Mouse (Mus musculus): ENCODE measurements around the gene Rhbdl1. TPM values are rescaled to one million over a fixed set of nuclear protein-coding genes. Genes with fewer than 3 reads are reported as not detected.
A peak's percentile ranks its signal among the peaks of the same experiment; 100 is the strongest.

The Rhbdl1 gene
- polyA plus RNA-seq, 1 experiment = 29.2 TPM

DNA sequence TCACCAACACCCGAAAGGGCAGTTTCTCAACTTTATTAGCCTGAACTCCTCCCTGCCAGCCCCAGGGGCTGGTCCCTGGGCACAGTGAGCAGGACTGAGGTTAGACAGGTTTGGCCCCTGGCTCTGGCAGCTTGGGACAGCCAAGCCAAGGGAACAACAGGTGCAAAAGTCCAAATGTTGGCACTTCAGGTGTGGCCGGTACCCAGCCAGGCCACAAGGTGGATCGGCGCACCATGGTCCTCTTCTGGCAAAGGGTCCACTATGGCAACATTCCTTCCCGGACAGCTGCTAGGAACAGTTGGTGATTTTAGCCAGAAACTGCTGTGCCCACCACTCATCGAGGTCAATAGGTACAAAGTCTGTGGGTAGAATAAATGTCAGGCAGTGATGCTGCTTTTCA is 26.6 kb upstream of the Rhbdl1 start:
- no peaks in the 10 kb centered on the region for H3K36me3 ChIP-seq (ENCODE audit: control insufficient read depth, insufficient read depth, low read length)
- no peaks in the 10 kb centered on the region for H3K27me3 ChIP-seq (ENCODE audit: control insufficient read depth, insufficient read depth, low read length)
- TF ChIP-seq POLR2A (IDR thresholded peaks at IDR 0.05; ENCODE audit: control insufficient read depth, extremely low read depth, insufficient read depth, low read length, poor library complexity) (no peak), CTCF (IDR thresholded peaks at IDR 0.05; ENCODE audit: borderline replicate concordance, control insufficient read depth, extremely low read depth, insufficient read depth, low read length, poor library complexity) (no peak)
- no peak overlapping the region for H3K4me3 ChIP-seq (ENCODE audit: control insufficient read depth, insufficient read depth, low read length)
- WGBS = 97% methylated on average over 6 of the region's 6 CpGs
- DNase-seq = no peak
- no peak overlapping the region for H3K27ac ChIP-seq (ENCODE audit: control insufficient read depth, insufficient read depth, low read length)
- peaks cover 25% of the 10 kb centered on the region for H3K4me1 ChIP-seq (replicated peaks; ENCODE audit: control insufficient read depth, insufficient read depth, low read length)

DNA sequence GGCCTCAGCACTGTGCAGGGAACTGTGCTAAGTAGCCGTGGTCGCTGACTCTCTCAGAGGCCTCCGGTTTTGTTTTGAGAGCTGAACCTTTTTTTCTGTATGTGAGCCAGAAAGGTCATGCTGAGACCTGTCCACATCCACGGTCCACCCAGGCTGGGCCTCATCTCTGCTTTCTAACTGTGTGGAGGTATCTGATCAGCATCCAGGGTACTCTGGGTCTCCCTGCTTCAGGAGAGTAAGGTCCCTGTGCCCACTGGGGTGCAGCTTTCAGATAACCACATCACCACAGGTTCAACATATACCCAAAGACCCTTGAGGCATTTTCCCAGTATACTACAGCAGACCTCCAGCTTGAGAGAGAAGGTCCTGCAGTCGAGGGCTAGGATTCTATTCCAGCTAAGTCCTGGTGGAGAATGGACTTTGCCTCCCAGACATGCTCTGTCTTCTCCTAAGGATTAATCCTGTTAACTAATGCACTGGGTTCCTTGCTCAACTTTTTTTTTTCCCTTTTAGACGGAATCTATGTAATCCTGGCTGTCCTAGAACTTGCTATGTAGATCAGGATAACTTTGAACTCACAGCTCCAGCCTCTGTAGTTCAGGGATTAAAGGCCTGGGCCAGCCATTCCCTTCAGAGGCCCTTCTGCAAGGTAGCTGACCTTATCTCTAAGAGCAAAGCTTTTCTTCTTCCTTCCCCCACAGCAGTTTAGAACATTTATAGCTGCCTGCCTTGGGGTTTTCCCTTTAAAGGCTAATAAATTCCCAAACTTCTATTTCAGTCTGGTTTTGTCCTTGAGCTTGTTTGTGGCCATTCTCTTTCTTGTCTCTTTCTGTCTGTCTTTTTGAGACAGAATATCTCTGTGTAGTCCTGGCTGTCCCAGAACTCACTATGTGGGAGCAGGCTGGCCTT is 24.9 kb upstream of the Rhbdl1 start:
- Histone ChIP-seq H3K4me3 (ENCODE audit: control insufficient read depth, insufficient read depth, low read length) (peak overlapping the region; percentile 55), H3K36me3 (ENCODE audit: control insufficient read depth, insufficient read depth, low read length) (no peaks in the 10 kb centered on the region), H3K27ac (ENCODE audit: control insufficient read depth, insufficient read depth, low read length) (peak overlapping the region; percentile 45), H3K27me3 (ENCODE audit: control insufficient read depth, insufficient read depth, low read length) (no peaks in the 10 kb centered on the region), H3K4me1 (replicated peaks; ENCODE audit: control insufficient read depth, insufficient read depth, low read length) (peaks cover 15% of the 10 kb centered on the region)
- no peak for TF ChIP-seq CTCF (IDR thresholded peaks at IDR 0.05; ENCODE audit: borderline replicate concordance, control insufficient read depth, extremely low read depth, insufficient read depth, low read length, poor library complexity)
- TF ChIP-seq POLR2A (IDR thresholded peaks at IDR 0.05; ENCODE audit: control insufficient read depth, extremely low read depth, insufficient read depth, low read length, poor library complexity) = no peak
- no peak for DNase-seq
- 18% methylated on average over 6 of the region's 6 CpGs for WGBS

DNA sequence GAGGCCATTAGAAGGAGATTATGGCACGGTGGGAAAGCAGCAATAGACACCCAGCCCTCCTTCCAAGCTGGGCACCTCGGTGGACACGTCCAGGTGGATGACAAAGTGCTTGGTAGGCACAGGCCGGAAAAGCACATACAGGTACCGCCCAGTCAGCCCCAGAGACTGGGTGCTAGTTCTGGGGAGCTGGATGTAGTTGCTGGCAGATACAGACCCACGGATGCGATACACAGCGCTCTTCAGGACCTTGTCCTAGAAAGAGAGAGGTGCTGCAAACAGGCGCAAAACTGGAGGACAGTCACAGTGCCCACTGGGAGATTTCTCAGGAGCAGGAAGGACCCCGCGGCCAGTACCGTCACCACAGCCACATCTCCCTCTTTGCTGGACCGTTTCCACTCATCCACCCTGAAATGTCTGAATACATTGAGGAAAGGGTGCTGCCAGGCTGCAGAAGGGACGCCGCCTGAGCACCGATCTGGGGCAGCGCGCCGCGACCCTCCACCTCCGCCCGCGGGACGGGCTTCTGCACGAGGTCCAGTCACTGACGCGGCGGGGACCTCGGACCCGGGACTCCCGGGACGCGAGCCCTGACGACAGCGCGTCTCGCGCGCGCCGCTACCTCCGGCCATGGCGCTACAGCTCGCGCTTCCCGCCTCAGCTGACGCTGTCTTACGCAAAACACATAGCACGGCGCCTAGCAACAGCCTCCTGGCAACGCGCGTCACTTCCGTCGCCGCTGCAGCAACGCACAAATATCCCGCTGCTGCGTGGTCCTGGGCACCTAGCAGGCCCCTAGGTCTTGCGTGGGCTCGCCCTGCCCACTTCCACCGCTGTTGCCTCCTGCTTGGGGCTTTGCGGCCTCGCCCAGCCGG is 24.0 kb upstream of the Rhbdl1 start, which contains the start of gene Wdr90:
Gene Wdr90 (minus strand): TSS at position 670 of the 872 bp plus-strand sequence.
- Histone ChIP-seq H3K27ac (ENCODE audit: control insufficient read depth, insufficient read depth, low read length) (peak within 1 kb of the TSS; percentile 45), H3K4me1 (replicated peaks; ENCODE audit: control insufficient read depth, insufficient read depth, low read length) (peaks cover 15% of the 10 kb centered on the region), H3K27me3 (ENCODE audit: control insufficient read depth, insufficient read depth, low read length) (no peaks in the 10 kb centered on the region), H3K4me3 (ENCODE audit: control insufficient read depth, insufficient read depth, low read length) (peak within 1 kb of the TSS; percentile 55), H3K36me3 (ENCODE audit: control insufficient read depth, insufficient read depth, low read length) (no peaks in the 10 kb centered on the region)
- WGBS = 4% methylated on average over 65 of the region's 65 CpGs
- peak; percentile 90 for DNase-seq
- TF ChIP-seq CTCF (IDR thresholded peaks at IDR 0.05; ENCODE audit: borderline replicate concordance, control insufficient read depth, extremely low read depth, insufficient read depth, low read length, poor library complexity) (peak; percentile 65; the same call in 1 of the 2 replicates), POLR2A (IDR thresholded peaks at IDR 0.05; ENCODE audit: control insufficient read depth, extremely low read depth, insufficient read depth, low read length, poor library complexity) (peak; percentile 78)

DNA sequence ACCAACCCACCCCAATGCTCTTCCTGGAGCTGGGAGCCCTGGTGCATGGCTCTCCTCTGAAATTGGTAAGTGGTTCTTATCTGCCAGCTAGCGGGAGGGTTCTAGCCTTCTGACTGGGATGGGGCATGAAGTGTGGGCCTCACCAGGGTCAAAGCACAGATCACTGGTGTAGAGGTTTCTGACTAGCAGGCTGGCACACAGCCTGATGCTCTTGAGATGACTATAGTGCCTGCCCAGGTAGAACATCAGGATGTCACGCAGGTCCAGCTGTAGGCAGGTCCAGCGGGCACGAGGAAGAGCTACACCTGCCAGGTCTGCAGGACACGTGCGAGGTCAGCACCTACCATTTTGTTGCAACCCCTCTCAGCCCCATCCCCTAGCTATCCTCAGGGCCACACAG is 23.1 kb upstream of the Rhbdl1 start:
- no peak for DNase-seq
- Histone ChIP-seq H3K36me3 (ENCODE audit: control insufficient read depth, insufficient read depth, low read length) (no peaks in the 10 kb centered on the region), H3K4me3 (ENCODE audit: control insufficient read depth, insufficient read depth, low read length) (no peak overlapping the region), H3K27me3 (ENCODE audit: control insufficient read depth, insufficient read depth, low read length) (no peaks in the 10 kb centered on the region), H3K27ac (ENCODE audit: control insufficient read depth, insufficient read depth, low read length) (no peak overlapping the region), H3K4me1 (replicated peaks; ENCODE audit: control insufficient read depth, insufficient read depth, low read length) (peaks cover 15% of the 10 kb centered on the region)
- WGBS = 97% methylated on average over 6 of the region's 6 CpGs
- no peak for TF ChIP-seq CTCF (IDR thresholded peaks at IDR 0.05; ENCODE audit: borderline replicate concordance, control insufficient read depth, extremely low read depth, insufficient read depth, low read length, poor library complexity)
- TF ChIP-seq POLR2A (IDR thresholded peaks at IDR 0.05; ENCODE audit: control insufficient read depth, extremely low read depth, insufficient read depth, low read length, poor library complexity) = no peak

DNA sequence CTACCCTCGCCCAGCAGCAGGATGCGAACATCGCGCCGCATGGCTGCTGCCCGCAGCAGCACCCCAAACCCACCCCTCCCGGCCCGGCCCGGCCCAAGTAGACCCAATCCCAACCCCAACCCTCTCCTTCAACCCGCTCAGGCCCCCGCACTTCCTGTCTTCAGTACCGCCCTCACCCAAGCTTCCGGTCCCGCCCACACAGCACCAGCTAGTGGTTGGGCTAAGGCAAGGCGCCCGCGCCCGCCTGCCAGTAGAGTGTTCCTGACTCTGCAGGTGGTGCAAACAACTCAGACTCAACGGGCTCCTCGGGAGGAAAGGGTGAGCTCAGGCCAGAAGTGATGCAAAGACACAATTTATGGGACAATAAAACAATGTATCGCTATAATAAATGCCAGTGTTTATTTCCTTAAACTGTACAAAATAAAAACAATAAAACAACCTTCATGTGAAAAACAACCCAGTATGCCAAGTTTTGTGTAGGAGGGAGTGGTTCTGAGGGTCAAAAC is 7.4 kb upstream of the Rhbdl1 start, which contains the start of gene Rhot2:
Gene Rhot2 (minus strand): TSS at position 456 of the 506 bp plus-strand sequence.
- Histone ChIP-seq H3K27me3 (ENCODE audit: control insufficient read depth, insufficient read depth, low read length) (no peaks in the 10 kb centered on the region), H3K36me3 (ENCODE audit: control insufficient read depth, insufficient read depth, low read length) (peaks cover 24% of the 10 kb centered on the region), H3K4me1 (replicated peaks; ENCODE audit: control insufficient read depth, insufficient read depth, low read length) (peaks cover 17% of the 10 kb centered on the region), H3K27ac (ENCODE audit: control insufficient read depth, insufficient read depth, low read length) (peak within 1 kb of the TSS; percentile 71), H3K4me3 (ENCODE audit: control insufficient read depth, insufficient read depth, low read length) (peak within 1 kb of the TSS; percentile 87)
- under 1% methylated on average over 21 of the region's 21 CpGs for WGBS
- peak; percentile 97 for DNase-seq
- TF ChIP-seq CTCF (IDR thresholded peaks at IDR 0.05; ENCODE audit: borderline replicate concordance, control insufficient read depth, extremely low read depth, insufficient read depth, low read length, poor library complexity) (peak; percentile 65; the same call in 1 of the 2 replicates), POLR2A (IDR thresholded peaks at IDR 0.05; ENCODE audit: control insufficient read depth, extremely low read depth, insufficient read depth, low read length, poor library complexity) (peak; percentile 78)

All from thymus, adult 2 months (tissue).